Mouse (Mus musculus) cortical plate, adult 2 months (tissue): ENCODE measurements around the gene Wdr62.

Experiments used
- CTCF ChIP-seq: fragments of 200-500 bp; IDR thresholded peaks from 2 replicates; pipeline ENCODE4 v1.5.1; 2011; ENCODE audit warnings: mild to moderate bottlenecking, control low read depth, low read length; ENCODE audit not compliant: insufficient read depth; ENCODE audit errors: extremely low read depth
- POLR2A ChIP-seq: fragments of 200-500 bp; IDR thresholded peaks from 2 replicates; pipeline ENCODE4 v1.6.1; 2011; ENCODE audit warnings: mild to moderate bottlenecking, low read length, control low read depth; ENCODE audit not compliant: insufficient read depth; ENCODE audit errors: extremely low read depth

- TF ChIP-seq POLR2A: no peak
- no peak for TF ChIP-seq CTCF
Observed at GRCm38 (mm10) chr7:30196171-30196570, 84.0 kb downstream of the Wdr62 start.
